Mouse (Mus musculus) hindbrain, postnatal 0 days (tissue): ENCODE data around the gene Tecpr2. TPM values are rescaled to one million over a fixed set of nuclear protein-coding genes. Genes with fewer than 3 reads are reported as not detected.

ENCODE experiments used
- ATAC-seq: fragments of 200-750 bp; cut with Nextera tagmentation; 2 replicates; pipeline ENCODE4 v1.8.0; 2017; ENCODE audit warnings: mild to moderate bottlenecking, moderate TSS enrichment, moderate library complexity
- DNase-seq: peaks from one replicate; pipeline ENCODE4 v3.0.0-alpha.2; 2015; ENCODE audit warnings: low spot score
- H3K27ac ChIP-seq: fragments of 300-500 bp; sonication (generic); 2 replicates; pipeline ENCODE4 v1.5.1; 2014; ENCODE audit warnings: mild to moderate bottlenecking
- H3K27me3 ChIP-seq: fragments of 300-500 bp; sonication (generic); 2 replicates; pipeline ENCODE4 v1.6.1; 2014; ENCODE audit warnings: low read length, mixed read lengths; ENCODE audit not compliant: insufficient read depth
- H3K36me3 ChIP-seq: fragments of 300-500 bp; sonication (generic); 2 replicates; pipeline ENCODE4 v1.6.1; 2014; ENCODE audit warnings: low read length, mixed read lengths; ENCODE audit not compliant: insufficient read depth
- H3K4me1 ChIP-seq: fragments of 300-500 bp; sonication (generic); 2 replicates; pipeline ENCODE4 v1.6.1; 2014; ENCODE audit warnings: antibody characterized with exemption, low read length, mixed read lengths; ENCODE audit not compliant: insufficient read depth
- H3K4me2 ChIP-seq: fragments of 300-500 bp; sonication (generic); 2 replicates; pipeline ENCODE4 v1.6.1; 2014; ENCODE audit warnings: low read depth, mild to moderate bottlenecking, low read length, moderate library complexity, mixed read lengths
- H3K4me3 ChIP-seq: fragments of 300-500 bp; sonication (generic); 2 replicates; pipeline ENCODE4 v1.5.1; 2014; ENCODE audit warnings: low read length
- H3K9ac ChIP-seq: fragments of 300-500 bp; sonication (generic); replicated peaks from 2 replicates; pipeline ENCODE4 v1.6.1; 2014; ENCODE audit warnings: mild to moderate bottlenecking, low read length, moderate library complexity, mixed read lengths
- H3K9me3 ChIP-seq: fragments of 300-500 bp; sonication (generic); 2 replicates; pipeline ENCODE4 v1.6.1; 2016; ENCODE audit warnings: low read length, mixed read lengths
- CTCF ChIP-seq: IDR thresholded peaks from 2 replicates; pipeline ENCODE4 v1.5.1; 2016; ENCODE audit warnings: antibody characterized with exemption, control low read depth, low read depth
- WGBS: fragments of 180-500 bp; shearing (Covaris S2); extraction: QIAGEN DNeasy Blood & Tissue Kit; methylation state at CpG from one replicate; pipeline ENCODE4 v1.1.7; 2014; 5-methylcytosine and 5-hydroxymethylcytosine counted together
- polyA plus RNA-seq: library from polyadenylated mRNA; unstranded; fragments of >200 nt; fragmentation: Nextera tagmentation; extraction: Ambion mirVana; gene quantifications from 2 replicates; pipeline ENCODE4 v1.2.1, GENCODE M21; 2015
- total RNA-seq: library from RNA; depleted of rRNA; stranded (reverse); fragments of >200 nt; gene quantifications from 2 replicates; pipeline ENCODE4 v1.2.3, GENCODE M21; 2014; rRNA removed

The Tecpr2 gene
- total RNA-seq = 23.0 and 24.1 TPM in 2 replicates
- 4.0 and 4.3 TPM in 2 replicates for polyA plus RNA-seq

GRCm38 (mm10) chr12:110889036-110890020, at the start of gene Tecpr2, which contains the start of gene Cinp:
TSS of gene Tecpr2 (plus strand) at chr12:110889264.
TSS of gene Cinp (minus strand) at chr12:110889145.
- no peak for TF ChIP-seq CTCF
- H3K9ac ChIP-seq = peak within 1 kb of the TSS; percentile 89
- 2% methylated on average over 59 of the region's 74 CpGs for WGBS
- H3K36me3 ChIP-seq = no peaks in the 10 kb centered on the region; the same call in 1 of the 2 replicates
- peak within 1 kb of the TSS; percentile 87 for H3K27ac ChIP-seq
- no peaks in the 10 kb centered on the region for H3K27me3 ChIP-seq
- no peaks in the 10 kb centered on the region for H3K9me3 ChIP-seq
- peak within 1 kb of the TSS; percentile 93 for H3K4me2 ChIP-seq
- DNase-seq (peak; percentile 99), ATAC-seq (peak; percentile 99)
- H3K4me3 ChIP-seq = peak within 1 kb of the TSS; percentile 89
- H3K4me1 ChIP-seq = peaks cover 6% of the 10 kb centered on the region

- H3K4me2 ChIP-seq = peak within 1 kb of the TSS; percentile 65
- no peak for TF ChIP-seq CTCF
- peak within 1 kb of the TSS; percentile 45 for H3K9ac ChIP-seq
- peak within 1 kb of the TSS; percentile 22; the same call in 1 of the 2 replicates for H3K27ac ChIP-seq
- under 1% methylated on average over 71 of the region's 71 CpGs for WGBS
- H3K9me3 ChIP-seq = no peaks in the 10 kb centered on the region
- H3K4me3 ChIP-seq = peak within 1 kb of the TSS; percentile 66
- ATAC-seq (peak; percentile 90), DNase-seq (peak; percentile 98)
- H3K4me1 ChIP-seq = 0 out of 2 replicates have a peak, but pooled peaks cover 6% of the 10 kb centered on the region
- H3K27me3 ChIP-seq = no peaks in the 10 kb centered on the region
- H3K36me3 ChIP-seq = no peaks in the 10 kb centered on the region
Measured at GRCm38 (mm10) chr12:110840348-110841198, 48.5 kb upstream of the Tecpr2 start, which contains the start of gene Mok. TSS of gene Mok (minus strand) at chr12:110840939.

- WGBS = 76% methylated on average over 5 of the region's 5 CpGs
- H3K4me1 ChIP-seq = 0 out of 2 replicates have a peak, but pooled peaks cover 5% of the 10 kb centered on the region
Measured at GRCm38 (mm10) chr12:110841731-110842493, 47.2 kb upstream of the Tecpr2 start.

DNA sequence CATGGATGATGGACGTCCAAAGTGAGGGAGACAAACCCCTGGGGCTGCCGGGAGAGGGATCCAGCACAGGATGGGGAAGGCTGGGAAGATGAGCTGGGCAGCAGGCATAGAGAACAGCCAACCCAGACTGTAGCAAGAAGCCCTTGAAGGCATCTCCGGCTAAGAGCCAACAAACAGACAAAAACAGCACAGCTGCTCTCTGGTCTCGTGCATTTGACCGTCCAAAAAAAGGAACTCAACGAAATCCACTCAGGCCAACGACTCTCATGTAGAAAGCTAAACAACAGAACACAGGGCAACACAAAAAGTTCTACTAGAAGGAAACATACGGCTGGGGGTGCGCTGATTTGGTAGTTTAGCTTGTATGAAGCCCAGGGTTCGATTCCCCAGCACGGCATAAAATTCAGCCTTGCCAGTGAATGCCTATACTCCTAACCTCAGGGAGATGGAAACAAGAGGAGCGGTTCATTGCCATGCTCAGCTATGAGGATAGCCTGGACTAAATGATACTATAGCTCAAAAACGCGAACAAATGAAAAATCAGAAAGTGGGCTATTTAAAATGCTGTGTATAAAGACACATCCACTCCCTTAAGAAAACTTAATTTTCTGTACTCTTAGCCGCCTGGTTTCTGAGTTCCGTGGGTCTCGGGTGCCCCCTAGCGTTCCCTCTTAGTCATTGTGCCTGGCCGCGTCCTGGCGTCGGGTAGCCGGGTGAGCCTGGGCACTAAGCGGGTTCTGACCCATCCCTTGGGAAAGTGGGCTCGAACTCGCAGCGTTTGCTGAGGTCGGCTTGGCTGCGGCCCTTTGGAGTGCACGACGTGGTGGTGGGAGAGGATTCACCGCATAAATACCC, 45.6 kb upstream of the Tecpr2 start:
- Histone ChIP-seq H3K4me3 (peak overlapping the region; percentile 43), H3K4me2 (peak overlapping the region; percentile 59), H3K4me1 (0 out of 2 replicates have a peak, but pooled peaks cover 2% of the 10 kb centered on the region), H3K27me3 (no peaks in the 10 kb centered on the region), H3K27ac (no peak overlapping the region), H3K36me3 (no peaks in the 10 kb centered on the region), H3K9me3 (no peaks in the 10 kb centered on the region), H3K9ac (no peak overlapping the region)
- peak; percentile 56 for ATAC-seq
- WGBS = 18% methylated on average over 32 of the region's 32 CpGs
- TF ChIP-seq CTCF = peak; percentile 94
- peak; percentile 84 for DNase-seq

More at GRCm38 (mm10) chr12:110841731-110842493, 47.2 kb upstream of the Tecpr2 start:
- no peak overlapping the region for H3K4me3 ChIP-seq
- no peak overlapping the region for H3K4me2 ChIP-seq
- H3K9me3 ChIP-seq = no peaks in the 10 kb centered on the region
- TF ChIP-seq CTCF = no peak
- no peak overlapping the region for H3K9ac ChIP-seq
- H3K36me3 ChIP-seq = no peaks in the 10 kb centered on the region
- no peaks in the 10 kb centered on the region for H3K27me3 ChIP-seq
- ATAC-seq (no peak), DNase-seq (no peak)
- H3K27ac ChIP-seq = no peak overlapping the region
